Mouse (Mus musculus): ENCODE results near the gene Aff1.

Aff1 gene

DNA sequence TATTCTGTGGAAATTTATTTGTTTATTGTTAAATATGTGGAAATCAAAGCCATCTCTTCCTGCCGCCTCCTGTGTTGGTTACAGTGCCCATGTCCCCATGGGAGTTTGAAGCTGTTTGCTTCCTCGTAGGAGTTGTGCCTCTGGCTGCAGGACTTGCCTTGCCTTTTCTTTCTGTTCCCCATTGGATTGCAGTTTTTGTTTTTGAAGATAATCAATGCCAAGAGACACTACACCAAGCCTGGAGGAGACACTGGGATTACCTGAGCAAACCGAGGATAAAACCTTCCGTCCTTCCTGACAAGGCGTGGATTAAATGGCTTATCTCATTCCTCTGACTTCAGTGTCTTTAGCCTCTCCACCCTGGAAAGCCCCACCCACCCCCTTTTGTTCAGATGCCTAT is 107.8 kb downstream of the Aff1 start:
- no peak for DNase-seq (ENCODE audit: low read depth in 1 of 2, low spot score in 2 of 2)

DNA sequence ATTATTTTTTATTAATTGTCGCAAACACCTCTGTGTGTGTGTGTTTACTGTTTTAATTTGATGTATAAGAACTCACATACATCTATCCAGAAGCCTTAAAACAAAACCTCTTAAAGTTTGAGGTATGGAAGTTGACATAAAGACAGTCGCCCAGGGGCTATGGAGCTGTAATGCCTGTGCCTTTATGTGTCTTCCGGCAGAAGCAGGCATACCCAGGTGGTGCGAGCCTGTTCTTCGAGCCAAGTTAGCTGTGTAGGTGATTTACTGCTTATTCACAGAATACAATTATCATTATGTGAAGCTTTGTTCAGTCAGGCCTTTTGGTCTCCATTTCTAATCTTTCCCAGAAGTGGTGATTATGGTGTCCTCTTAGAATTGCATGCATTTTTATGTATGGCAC is 111.2 kb downstream of the Aff1 start:
- DNase-seq (ENCODE audit: low read depth in 1 of 2, low spot score in 2 of 2), result no peak

DNA sequence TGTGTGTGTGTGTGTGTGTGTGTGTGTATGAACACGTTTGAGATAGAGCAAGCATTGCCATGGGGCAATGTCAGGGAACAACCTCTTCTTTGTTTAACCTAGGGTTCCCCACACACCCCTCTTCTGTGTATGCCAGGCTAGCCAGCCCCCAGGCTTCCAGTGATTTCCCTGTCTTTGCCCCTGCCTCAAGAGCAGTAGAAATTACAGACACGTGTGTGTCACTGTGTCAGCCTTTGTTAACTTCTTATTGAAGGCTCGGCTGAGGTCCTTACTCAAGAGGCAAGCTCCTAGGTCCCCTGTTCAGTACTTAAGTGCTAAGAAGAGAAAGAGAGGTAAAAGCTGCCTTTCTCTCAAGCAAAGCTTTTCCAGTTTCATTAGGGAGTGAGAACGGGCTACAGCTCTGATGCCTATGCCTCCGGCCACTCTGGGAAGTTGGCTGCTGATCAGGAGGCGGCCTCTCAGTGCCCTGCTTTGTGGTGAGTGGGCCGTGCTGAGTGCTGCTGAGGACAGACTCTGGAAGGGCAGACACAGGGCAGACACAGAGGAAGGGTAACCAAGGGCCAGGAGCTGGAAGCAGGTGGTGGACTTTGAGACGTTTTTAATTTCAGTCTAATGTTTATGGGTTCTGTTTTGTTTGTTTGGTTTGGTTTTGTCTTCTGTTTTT is 111.9 kb downstream of the Aff1 start:
- DNase-seq (ENCODE audit: low read depth in 1 of 2, low spot score in 2 of 2), result no peak

DNA sequence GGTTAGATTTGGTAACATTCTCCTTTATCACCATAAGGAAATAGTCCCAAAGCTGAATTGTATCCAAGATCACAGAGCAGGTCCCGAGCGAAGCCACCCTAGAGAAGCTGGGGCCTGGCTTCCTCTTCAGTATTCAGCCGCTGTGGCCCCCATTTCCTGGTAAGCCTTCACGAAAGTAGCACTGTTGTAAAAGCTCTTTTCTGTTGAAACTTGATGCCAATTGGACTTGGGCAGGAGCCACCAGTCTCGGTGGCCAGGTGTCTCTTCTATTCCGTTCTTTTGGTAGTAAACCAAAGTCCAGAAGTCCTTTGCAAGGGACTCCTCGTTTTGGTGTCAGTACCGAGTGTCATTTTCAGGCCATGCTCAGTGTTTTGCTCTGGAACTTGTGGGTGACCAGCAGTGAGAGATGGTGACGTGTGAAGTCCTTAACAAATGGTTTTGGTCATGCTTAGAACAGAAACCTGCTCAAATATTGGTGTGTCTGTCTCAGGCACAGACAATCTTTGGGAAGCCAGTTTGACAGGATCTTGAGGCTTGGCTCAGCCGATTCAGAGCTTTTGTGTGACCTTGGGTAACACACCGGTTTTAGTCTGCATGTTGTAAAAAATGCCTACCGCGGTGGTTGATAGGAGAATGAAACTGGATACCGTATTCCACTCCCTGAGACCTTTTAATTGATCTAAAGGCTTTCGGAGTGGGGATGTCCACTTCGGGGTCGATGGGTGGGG is 114.8 kb downstream of the Aff1 start:
- no peak for DNase-seq (ENCODE audit: low read depth in 1 of 2, low spot score in 2 of 2)

DNA sequence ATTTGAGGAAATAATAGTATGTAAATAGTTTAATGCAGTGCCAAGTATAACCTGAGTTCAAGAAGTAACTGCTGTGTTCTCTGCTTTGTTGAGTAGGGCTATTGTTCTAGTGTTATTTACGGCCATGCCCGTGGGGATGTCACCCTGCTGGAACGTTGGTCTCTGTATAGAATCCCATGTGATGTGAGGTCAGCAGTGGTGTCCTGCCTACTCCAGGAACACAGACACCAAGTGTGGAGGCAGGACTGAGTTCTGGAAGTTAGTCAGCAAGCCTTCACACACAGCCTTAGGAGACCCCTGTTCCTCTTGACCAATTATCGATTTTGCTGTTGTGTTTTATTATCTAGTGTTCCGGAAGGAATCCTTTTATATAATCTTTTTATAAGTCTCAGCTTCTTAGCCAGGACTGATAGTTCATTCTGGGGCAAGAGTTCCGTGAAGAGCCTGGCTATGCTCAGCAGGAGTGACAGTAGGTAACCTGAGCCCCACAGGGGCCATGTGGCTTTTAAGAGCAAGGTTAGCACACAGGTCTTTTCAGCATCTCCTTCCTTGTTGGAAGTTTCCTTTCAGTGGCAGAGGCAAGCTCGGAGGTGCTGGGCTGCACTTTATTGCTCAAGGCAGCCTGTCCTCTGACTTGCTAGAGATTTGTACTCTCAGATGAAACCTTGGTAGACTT is 115.6 kb downstream of the Aff1 start:
- no peak for DNase-seq (ENCODE audit: low read depth in 1 of 2, low spot score in 2 of 2)

DNA sequence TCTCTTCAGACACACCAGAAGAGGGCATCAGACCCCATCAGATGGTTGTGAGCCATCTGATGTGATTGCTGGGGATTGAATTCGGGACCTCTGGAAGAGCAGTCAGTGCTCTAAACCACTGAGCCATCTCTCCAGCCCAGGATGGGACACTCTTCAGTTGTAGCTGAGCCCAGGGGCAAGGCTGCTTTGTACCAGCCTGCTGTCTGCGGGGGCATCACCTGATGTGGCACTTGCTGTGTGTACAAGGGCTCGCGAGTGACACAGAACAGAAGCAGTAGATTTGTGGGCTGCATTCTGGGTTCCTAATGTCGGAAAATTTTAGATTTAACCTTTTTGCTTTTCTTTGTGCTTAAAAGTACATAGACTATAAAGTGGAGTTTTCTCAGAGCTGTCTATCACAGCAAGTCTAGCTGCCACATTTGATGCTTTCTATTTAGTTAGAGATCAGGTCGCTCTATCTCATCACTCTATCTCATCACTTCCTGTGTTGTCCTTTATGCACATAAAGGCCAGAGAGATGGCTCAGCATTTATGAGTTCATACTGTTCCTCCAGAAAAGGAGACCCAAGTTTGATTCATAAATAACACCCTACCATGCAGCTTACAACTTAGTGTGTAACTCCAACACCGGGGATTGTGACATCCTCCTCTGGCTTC is 117.6 kb downstream of the Aff1 start:
- DNase-seq (ENCODE audit: low read depth in 1 of 2, low spot score in 2 of 2), result no peak

DNA sequence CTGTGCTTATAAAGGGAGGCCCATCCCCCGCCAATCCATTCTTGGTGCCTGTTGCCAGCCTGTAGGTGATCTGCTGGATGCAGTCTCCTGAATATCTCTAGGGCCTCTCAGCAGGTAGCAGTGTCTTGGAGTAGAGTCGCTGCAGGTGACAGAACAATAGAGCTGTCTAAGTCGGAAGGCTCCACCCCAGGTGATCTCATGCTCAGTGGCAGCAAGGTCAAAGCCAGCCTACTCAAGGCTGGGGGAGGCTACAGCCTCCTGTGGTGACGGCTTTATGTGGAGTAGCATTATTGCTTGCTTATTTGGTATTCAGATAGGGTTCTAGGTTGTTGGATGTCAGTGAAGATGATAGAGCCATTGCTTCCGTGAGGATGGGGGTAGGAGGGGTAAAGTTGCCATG is 121.1 kb downstream of the Aff1 start:
- DNase-seq (ENCODE audit: low read depth in 1 of 2, low spot score in 2 of 2), result no peak

DNA sequence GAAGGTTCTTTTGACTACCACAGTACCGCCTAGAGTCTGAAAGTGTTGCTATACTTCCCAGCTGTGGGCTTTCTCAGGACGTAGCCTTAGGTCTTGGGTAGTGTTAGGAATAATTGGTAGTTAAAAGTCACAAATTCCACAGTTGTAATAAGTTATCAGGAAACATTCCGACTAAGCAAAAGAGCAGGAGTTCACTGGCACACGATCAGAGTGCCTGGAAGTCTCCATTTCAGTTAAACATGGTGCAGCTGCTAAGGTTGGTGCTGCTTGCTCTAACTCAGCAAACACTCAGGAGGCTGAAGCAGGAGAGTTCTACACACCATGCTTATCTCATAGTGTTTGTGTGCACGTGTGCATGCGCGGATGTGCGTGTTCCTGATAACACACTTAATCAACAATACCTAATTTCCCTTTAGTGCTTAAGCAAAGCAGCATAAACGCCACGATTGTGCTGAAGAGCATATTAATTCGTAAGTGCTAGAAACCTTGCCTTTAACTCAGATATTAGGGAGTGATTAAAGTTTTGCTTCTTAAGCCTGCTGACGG is 121.9 kb downstream of the Aff1 start:
- no peak for DNase-seq (ENCODE audit: low read depth in 1 of 2, low spot score in 2 of 2)

DNA sequence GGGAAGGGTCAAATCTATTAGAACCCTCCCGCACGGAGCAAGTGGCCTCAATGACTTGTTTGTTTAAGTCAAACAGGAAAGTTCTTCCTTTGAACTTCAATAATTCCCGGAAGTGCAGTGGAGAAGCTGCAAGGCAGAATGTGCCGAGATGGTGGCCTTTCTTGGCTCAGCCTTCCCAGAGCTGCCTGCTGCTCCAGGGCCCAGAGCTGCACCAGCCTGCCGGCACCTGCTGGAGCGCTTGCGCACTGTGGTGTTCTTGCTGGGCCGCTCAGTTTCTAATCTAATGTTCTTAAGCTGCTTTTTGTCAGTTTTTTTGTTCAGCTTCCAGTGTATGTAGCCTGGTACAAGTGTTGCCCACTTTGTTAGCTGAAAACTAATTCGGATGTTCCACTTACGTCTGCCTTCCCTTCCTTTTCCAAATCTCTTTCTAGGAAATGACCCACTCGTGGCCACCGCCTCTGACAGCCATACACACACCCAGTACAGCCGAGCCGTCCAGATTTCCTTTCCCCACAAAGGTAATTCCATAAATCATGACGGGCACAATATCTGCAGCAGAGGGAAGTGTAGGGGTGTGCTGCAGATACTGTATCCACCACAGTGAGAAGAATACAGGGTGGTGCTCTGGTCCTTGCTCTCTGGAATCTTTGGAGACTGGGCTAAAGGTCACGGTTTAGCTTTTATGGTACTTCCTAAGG is 122.5 kb downstream of the Aff1 start:
- DNase-seq (ENCODE audit: low read depth in 1 of 2, low spot score in 2 of 2), result no peak

DNA sequence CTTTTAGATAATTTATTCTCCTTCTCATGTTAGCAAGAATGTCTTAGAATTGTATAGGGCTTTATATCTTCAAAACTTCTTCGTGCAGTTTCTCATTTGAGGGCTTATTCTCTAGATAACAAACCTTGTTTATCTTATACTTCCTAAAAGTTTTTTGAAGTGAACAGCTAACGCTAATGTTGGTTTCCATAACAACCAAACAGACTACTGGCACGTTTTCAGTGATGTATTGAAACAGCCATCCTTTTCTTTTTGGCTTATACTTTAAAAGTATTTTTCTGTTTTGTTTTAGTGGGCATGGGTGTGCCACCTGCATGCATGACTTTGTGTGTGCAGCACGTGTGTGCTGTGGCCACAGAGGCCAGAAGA is 123.1 kb downstream of the Aff1 start:
- DNase-seq (ENCODE audit: low read depth in 1 of 2, low spot score in 2 of 2), result no peak

DNA sequence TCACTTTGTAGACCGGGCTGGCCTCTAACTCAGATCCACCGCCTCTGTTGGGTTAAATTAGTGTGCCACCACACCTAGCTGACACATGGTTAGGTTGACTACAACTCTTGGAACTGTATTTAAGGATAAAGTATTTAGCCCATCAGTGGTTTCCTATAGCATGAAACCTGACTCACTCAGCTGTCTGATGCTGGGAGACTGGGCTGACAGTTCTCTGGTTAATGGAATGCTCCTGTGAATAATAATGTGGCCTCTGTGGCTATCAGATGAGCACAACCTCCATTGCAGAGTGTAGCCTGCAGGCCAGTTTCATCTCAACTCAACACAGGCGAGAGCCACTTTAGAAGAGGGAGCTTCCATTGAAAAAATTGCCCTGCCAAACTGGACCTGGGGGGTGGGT is 124.5 kb downstream of the Aff1 start:
- no peak for DNase-seq (ENCODE audit: low read depth in 1 of 2, low spot score in 2 of 2)

DNA sequence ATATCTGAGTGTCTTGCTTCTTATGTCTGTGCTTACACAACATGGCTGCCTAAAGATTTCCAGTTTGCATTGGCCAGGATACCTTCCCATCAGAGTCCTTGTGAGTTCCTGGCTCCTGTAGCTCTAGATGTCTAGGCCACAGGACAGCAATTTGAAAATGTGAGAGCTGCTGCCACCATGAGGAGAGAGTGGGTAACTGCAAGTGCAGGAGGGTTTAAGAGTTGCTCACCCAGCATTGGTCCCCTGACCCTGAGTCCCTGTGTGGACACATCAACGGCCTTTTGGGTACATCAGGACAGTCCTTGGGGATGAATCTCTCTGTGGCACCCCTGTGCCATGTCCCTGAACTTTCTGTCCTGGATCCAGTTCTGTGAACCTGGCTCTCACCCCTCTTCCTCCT is 125.6 kb downstream of the Aff1 start:
- DNase-seq (ENCODE audit: low read depth in 1 of 2, low spot score in 2 of 2), result peak; percentile 19 to 49

DNA sequence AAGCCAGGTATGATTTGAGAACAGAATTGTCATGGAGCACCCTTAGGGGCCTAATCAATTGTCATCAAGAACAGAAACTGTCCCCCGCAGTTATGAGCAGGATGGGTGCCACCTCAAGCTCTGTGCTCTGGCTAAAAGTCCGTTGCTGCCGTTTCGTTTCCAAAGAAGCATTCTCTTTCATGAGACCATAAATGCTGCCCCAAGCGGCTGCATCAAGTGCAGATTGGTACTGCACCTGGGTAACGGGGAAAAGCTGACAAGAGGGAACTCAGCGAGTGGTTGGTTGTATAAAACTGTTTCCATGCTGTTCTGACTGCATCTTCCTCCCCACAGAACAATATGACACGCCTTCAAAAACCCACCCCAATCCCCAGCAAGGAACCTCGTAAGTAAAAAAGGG is 126.4 kb downstream of the Aff1 start:
- no peak for DNase-seq (ENCODE audit: low read depth in 1 of 2, low spot score in 2 of 2)

DNA sequence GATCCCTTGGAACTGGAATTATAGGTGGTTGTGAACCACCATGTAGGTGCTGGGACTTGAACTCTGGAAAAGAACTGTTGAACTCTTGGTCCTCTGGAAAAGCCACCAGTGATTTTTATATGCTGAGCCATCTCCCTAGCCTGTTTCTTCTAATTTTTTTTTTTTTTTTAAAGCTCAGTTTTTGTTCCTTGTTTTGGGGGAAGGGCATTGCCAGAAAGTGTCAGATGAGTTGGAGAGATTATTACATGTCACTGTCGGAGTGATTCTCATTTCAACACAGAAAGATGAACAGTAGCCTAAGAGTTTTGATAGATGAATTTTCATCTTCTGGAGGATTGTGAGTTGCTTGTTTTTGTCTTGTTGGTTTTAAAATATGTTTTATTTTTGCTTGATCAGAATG is 127.5 kb downstream of the Aff1 start:
- no peak for DNase-seq (ENCODE audit: low read depth in 1 of 2, low spot score in 2 of 2)

DNA sequence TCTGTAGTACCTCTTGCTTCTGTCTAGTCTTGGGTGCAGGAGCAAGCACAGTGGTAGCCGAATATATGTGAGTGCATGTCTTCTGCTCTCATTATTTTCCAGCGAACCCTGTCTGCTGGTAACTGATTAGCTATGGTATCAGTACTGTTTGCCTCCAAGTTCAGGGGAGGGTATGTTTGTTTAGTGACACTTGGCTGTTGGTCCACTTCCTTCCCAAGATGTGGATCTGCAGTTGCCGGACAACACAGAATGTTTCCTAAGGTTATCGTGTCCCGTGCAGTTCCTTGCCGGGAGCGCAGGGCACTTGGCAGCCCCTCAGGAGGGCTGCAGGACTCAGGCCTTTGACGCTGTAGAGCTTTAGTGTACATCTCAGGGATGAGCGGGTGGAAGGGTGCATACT is 128.9 kb downstream of the Aff1 start:
- DNase-seq (ENCODE audit: low read depth in 1 of 2, low spot score in 2 of 2), result no peak

DNA sequence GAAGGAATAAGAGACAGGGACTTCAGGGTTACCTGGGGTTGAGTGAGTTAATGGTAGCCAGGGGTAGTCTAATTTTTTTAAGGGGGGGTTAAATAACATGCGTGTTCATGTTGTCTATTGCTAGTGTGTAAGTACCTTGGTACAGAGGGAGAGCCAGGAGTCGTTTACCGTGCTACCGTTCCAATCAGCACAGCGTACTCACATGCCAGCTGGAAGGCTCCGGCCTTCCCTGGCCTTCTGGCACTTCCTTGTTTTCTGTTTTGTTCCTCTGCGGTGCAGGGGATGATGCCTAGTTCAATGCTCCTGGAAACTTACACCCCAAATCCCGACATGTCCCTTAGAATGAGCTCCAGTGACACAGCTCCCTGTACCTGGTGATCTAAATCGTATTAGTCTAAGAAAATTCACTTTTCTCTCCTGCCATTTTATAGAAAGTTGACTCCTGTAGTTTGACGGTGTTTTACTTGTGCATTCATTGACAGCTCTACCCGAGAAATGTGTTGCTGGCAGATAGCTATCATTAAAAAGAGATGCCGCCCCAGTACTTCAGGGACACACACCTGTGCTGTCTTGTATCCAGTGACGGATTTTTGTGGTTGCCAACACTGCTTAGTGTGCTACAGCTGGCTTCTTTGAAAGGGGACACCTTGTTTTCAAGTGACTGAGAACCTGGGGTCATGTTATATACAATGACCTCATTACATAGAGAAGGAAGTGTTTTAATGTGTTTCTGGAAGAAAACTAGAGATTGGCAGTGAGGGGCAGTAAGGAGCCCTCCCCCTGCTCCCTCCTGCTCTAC is 129.5 kb downstream of the Aff1 start:
- no peak for DNase-seq (ENCODE audit: low read depth in 1 of 2, low spot score in 2 of 2)

DNA sequence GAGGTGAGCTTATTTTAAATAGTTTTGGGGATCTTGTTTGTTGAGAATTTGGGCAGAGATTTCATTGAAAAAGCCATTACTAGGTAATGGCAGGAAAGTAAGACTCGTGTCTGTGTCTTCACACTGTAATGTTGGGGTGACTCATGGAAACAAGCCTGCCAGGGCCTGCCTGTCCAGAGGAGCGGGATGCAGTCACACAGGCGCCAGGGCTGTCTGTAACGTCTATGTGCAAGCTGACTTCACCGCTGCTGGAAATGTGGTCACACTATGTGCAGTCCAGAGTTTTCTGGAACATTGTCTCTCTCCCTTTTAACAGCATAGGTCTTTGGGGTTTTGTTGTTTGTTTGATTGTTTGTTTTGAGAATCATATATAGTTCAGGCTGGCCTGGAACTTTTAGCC is 130.8 kb downstream of the Aff1 start:
- DNase-seq (ENCODE audit: low read depth in 1 of 2, low spot score in 2 of 2), result no peak

DNA sequence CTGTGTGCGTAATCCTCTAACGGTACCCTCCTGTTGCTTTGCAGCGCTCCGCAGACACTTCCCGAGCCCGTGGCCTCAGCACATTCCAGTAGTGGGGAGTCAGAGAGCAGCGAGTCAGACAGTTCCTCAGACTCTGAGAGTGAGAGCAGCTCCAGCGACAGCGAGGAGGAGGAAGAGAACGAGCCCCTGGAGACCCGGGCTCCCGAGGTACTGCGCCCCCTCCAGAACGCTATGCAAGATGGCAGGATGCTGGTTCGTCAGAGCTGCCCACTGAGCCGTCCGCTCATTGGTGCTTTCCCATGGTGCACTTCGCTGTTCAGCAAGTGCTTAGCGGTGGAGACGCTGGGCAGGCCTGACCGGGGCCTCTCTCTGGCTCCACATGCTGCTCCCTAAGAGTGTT is 136.1 kb downstream of the Aff1 start:
- DNase-seq (ENCODE audit: low read depth in 1 of 2, low spot score in 2 of 2), result no peak

DNA sequence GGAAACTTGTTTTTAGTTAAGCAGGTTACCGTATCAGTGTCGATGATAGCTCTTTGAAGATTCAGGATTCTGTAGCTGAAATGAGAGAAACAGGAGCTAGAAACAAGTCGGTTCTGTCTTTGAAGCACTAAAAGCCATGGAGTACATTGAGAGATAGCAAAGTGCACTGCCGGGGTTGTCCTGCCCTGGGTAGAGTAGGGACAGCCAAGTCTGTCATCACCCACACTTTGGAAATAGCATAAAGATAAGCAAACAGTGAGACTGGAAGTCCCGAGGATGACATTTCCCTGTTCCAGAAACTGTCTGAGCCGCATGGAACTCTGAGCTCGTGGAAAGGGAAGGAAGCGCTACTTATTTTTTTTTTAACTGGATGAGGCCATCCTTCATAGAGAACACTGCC is 136.6 kb downstream of the Aff1 start:
- no peak for DNase-seq (ENCODE audit: low read depth in 1 of 2, low spot score in 2 of 2)

DNA sequence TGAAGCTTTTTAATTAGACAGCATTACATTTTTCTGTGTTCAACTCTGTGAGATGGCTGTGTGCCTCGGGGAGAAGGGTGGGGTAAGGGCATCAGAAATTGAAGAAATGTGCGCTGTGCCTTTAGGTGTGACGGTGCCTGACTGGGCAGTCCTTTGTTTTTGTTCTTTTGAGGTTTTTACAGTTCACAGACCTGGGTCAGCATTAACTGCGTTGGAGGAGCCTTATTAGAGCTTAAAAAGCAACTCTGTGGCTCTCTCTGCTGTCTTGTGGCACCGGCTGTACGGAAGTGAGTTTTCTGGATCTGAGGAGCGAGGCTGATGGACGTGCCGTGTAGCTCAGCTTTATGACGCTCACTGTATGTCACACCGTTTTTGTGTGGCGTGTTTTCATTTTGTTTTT is 137.0 kb downstream of the Aff1 start:
- DNase-seq (ENCODE audit: low read depth in 1 of 2, low spot score in 2 of 2), result no peak
